Mouse (Mus musculus) CH12.LX (cell line): Measurements from ENCODE around the gene Socs3. TPM values are rescaled to one million over a fixed set of nuclear protein-coding genes. Genes with fewer than 3 reads are reported as not detected.

ENCODE experiments used
- DNase-seq: peaks from one replicate; pipeline ENCODE4 v3.0.0-alpha.2; 2013; ENCODE audit errors: extremely low read depth
- H3K27ac ChIP-seq: 2 replicates; pipeline ENCODE4 v1.5.1; 2012; ENCODE audit warnings: low read depth, mild to moderate bottlenecking, control low read depth, moderate library complexity; ENCODE audit not compliant: insufficient read depth
- H3K27me3 ChIP-seq: replicated peaks from 2 replicates; pipeline ENCODE3; 2012; ENCODE audit warnings: inconsistent platforms
- H3K36me3 ChIP-seq, 2 experiments: replicated peaks in 1 of 2; 2 replicates each; pipeline versions ENCODE3 to v1.6.1; 2012; ENCODE audit warnings: inconsistent platforms in 1 of 2, low read length in 1 of 2, mild to moderate bottlenecking in 1 of 2, mixed read lengths in 1 of 2, moderate library complexity in 1 of 2; ENCODE audit not compliant: control insufficient read depth in 1 of 2, insufficient read depth in 1 of 2
- H3K4me1 ChIP-seq, 2 experiments: 2 replicates each; pipeline ENCODE4 v1.6.1; 2012; ENCODE audit warnings: inconsistent platforms in 1 of 2, moderate library complexity in 1 of 2; ENCODE audit not compliant: insufficient read depth in 2 of 2, control insufficient read depth in 1 of 2
- H3K4me2 ChIP-seq: 2 replicates; pipeline ENCODE4 v1.6.1; 2012; ENCODE audit warnings: low read depth, mild to moderate bottlenecking, control low read depth; ENCODE audit not compliant: poor library complexity, insufficient read depth, severe bottlenecking
- H3K4me3 ChIP-seq, 3 experiments: fragments of 150-350 bp in 1 of 3; sonication (generic) in 1 of 3; replicated peaks in 1 of 3; 2 replicates each; pipeline versions ENCODE3 to v1.5.1; 2011 to 2012; ENCODE audit warnings: low read depth in 2 of 3, low read length in 2 of 3, mild to moderate bottlenecking in 2 of 3, moderate library complexity in 2 of 3, control low read depth in 1 of 3, improper control_type of control experiment in 1 of 3, inconsistent platforms in 1 of 3, mixed read lengths in 1 of 3; ENCODE audit not compliant: poor library complexity in 1 of 3
- H3K79me2 ChIP-seq: replicated peaks from 2 replicates; pipeline ENCODE4 v1.6.1; 2012; ENCODE audit warnings: mild to moderate bottlenecking, moderate library complexity; ENCODE audit not compliant: control insufficient read depth, poor library complexity, insufficient read depth, severe bottlenecking; ENCODE audit errors: extremely low read depth
- H3K9ac ChIP-seq: 2 replicates; pipeline ENCODE4 v1.6.1; 2012; ENCODE audit warnings: low read depth, mild to moderate bottlenecking, control low read depth, moderate library complexity; ENCODE audit not compliant: insufficient read depth
- H3K9me3 ChIP-seq: replicated peaks from 2 replicates; pipeline ENCODE3; 2012; ENCODE audit warnings: low read length, inconsistent platforms, mixed read lengths
- BHLHE40 ChIP-seq: IDR thresholded peaks from 2 replicates; pipeline ENCODE4 v1.6.1; 2011; ENCODE audit warnings: mild to moderate bottlenecking, low read depth, low read length, improper control_type of control experiment
- CHD2 ChIP-seq: IDR thresholded peaks from 2 replicates; pipeline ENCODE4 v1.6.1; 2011; ENCODE audit warnings: low read length, improper control_type of control experiment
- CTCF ChIP-seq, 2 experiments: IDR thresholded peaks in 1 of 2; conservative IDR thresholded peaks in 1 of 2; 2 replicates each; pipeline ENCODE4 v1.5.1; 2011 to 2012; ENCODE audit warnings: low read depth in 2 of 2, low read length in 2 of 2, improper control_type of control experiment in 1 of 2, inconsistent platforms in 1 of 2, mild to moderate bottlenecking in 1 of 2, moderate library complexity in 1 of 2
- E2F4 ChIP-seq: IDR thresholded peaks from 2 replicates; pipeline ENCODE4 v1.6.1; 2011; ENCODE audit warnings: low read depth, low read length, improper control_type of control experiment; ENCODE audit not compliant: insufficient replicate concordance
- ELF1 ChIP-seq: IDR thresholded peaks from 2 replicates; pipeline ENCODE4 v1.6.1; 2014; ENCODE audit warnings: low read depth, mild to moderate bottlenecking, inconsistent platforms, low read length, improper control_type of control experiment
- ETS1 ChIP-seq: conservative IDR thresholded peaks from 2 replicates; pipeline ENCODE4 v1.6.1; 2012; ENCODE audit warnings: low read depth, mild to moderate bottlenecking, inconsistent platforms, low read length, improper control_type of control experiment, moderate library complexity
- IRF4 ChIP-seq: IDR thresholded peaks from 2 replicates; pipeline ENCODE4 v1.6.1; 2014; ENCODE audit warnings: low read depth, mild to moderate bottlenecking, inconsistent platforms, low read length, improper control_type of control experiment
- JUN ChIP-seq: IDR thresholded peaks from 2 replicates; pipeline ENCODE4 v1.6.1; 2011; ENCODE audit warnings: low read depth, mild to moderate bottlenecking, low read length, improper control_type of control experiment, moderate library complexity; ENCODE audit not compliant: insufficient read depth
- JUND ChIP-seq: conservative IDR thresholded peaks from 2 replicates; pipeline ENCODE4 v1.6.1; 2011; ENCODE audit warnings: low read depth, low read length, improper control_type of control experiment
- KAT2A ChIP-seq: IDR thresholded peaks from 2 replicates; pipeline ENCODE4 v1.6.1; 2012; ENCODE audit warnings: low read length, improper control_type of control experiment, inconsistent platforms; ENCODE audit not compliant: insufficient replicate concordance
- MAFK ChIP-seq: IDR thresholded peaks from 2 replicates; pipeline ENCODE4 v1.6.1; 2011; ENCODE audit warnings: low read length, improper control_type of control experiment; ENCODE audit not compliant: insufficient replicate concordance
- MAX ChIP-seq: IDR thresholded peaks from 2 replicates; pipeline ENCODE4 v1.6.1; 2011; ENCODE audit warnings: low read length, improper control_type of control experiment
- MAZ ChIP-seq: IDR thresholded peaks from 2 replicates; pipeline ENCODE4 v1.6.1; 2012; ENCODE audit warnings: low read depth, mild to moderate bottlenecking, inconsistent platforms, low read length, improper control_type of control experiment, moderate library complexity
- MXI1 ChIP-seq: IDR thresholded peaks from 2 replicates; pipeline ENCODE4 v1.6.1; 2011; ENCODE audit warnings: mild to moderate bottlenecking, low read depth, low read length, improper control_type of control experiment
- POLR2A ChIP-seq: IDR thresholded peaks from 2 replicates; pipeline ENCODE4 v1.6.1; 2011; ENCODE audit warnings: low read depth, mild to moderate bottlenecking, improper control_type of control experiment, low read length
- POLR2AphosphoS2 ChIP-seq: IDR thresholded peaks from 2 replicates; pipeline ENCODE4 v1.6.1; 2011; ENCODE audit warnings: low read depth, low read length, improper control_type of control experiment
- RCOR1 ChIP-seq: conservative IDR thresholded peaks from 2 replicates; pipeline ENCODE4 v1.6.1; 2012; ENCODE audit warnings: low read depth, mild to moderate bottlenecking, inconsistent platforms, low read length, improper control_type of control experiment
- SIN3A ChIP-seq: IDR thresholded peaks from 2 replicates; pipeline ENCODE4 v1.6.1; 2012; ENCODE audit warnings: low read length, improper control_type of control experiment, inconsistent platforms
- SMC3 ChIP-seq: IDR thresholded peaks from 2 replicates; pipeline ENCODE4 v1.6.1; 2011; ENCODE audit warnings: low read depth, low read length, improper control_type of control experiment
- TCF12 ChIP-seq: IDR thresholded peaks from 2 replicates; pipeline ENCODE4 v1.6.1; 2014; ENCODE audit warnings: low read depth, mild to moderate bottlenecking, inconsistent platforms, low read length, improper control_type of control experiment
- USF1 ChIP-seq: IDR thresholded peaks from 2 replicates; pipeline ENCODE4 v1.6.1; 2014; ENCODE audit warnings: low read depth, mild to moderate bottlenecking, inconsistent platforms, low read length, improper control_type of control experiment
- USF2 ChIP-seq: conservative IDR thresholded peaks from 2 replicates; pipeline ENCODE4 v1.6.1; 2011; ENCODE audit warnings: low read depth, low read length, improper control_type of control experiment
- ZC3H11A ChIP-seq: IDR thresholded peaks from 2 replicates; pipeline ENCODE4 v1.6.1; 2012; ENCODE audit warnings: low read depth, mild to moderate bottlenecking, inconsistent platforms, low read length, improper control_type of control experiment
- ZMIZ1 ChIP-seq: IDR thresholded peaks from 2 replicates; pipeline ENCODE4 v1.6.1; 2012; ENCODE audit warnings: low read depth, mild to moderate bottlenecking, inconsistent platforms, low read length, improper control_type of control experiment
- ZNF384 ChIP-seq: IDR thresholded peaks from 2 replicates; pipeline ENCODE4 v1.6.1; 2012; ENCODE audit warnings: low read depth, low read length, improper control_type of control experiment, inconsistent platforms
- dilution Hi-C: fragments of 300-500 bp; cut with MboI; formaldehyde crosslinking; loops from 2 replicates; pipeline ENCODE4 v1.14.3; 2020; ENCODE audit warnings: low sequenced_read_pairs; ENCODE audit not compliant: extremely low pct_unique_long_range_greater_than_20kb, extremely low pct_ligation_motif_present
- in situ Hi-C: fragments of 300-500 bp; cut with MboI; formaldehyde crosslinking; loops from 3 replicates; pipeline ENCODE4 v1.14.3; 2019; ENCODE audit warnings: low sequenced_read_pairs, low pct_ligation_motif_present, low pct_unique_long_range_greater_than_20kb, mixed read lengths
- polyA plus RNA-seq: library from polyadenylated mRNA; unstranded; fragments of >175 nt; gene quantifications from 2 replicates; pipeline ENCODE4 v1.2.1, GENCODE M21; 2012; ENCODE audit warnings: low read depth; ENCODE audit not compliant: insufficient read length
- total RNA-seq, 2 experiments: library from RNA; depleted of rRNA; stranded (reverse); fragments of 300-350 nt in 1 of 2; fragments of >200 nt in 1 of 2; gene quantifications; 2 replicates each; pipeline ENCODE4 v1.2.3; 2012 to 2014

Gene Socs3
- total and polyA plus RNA-seq, 3 experiments = 0.83 to 4.7 (median 1.2) TPM

- dilution Hi-C loops = no loop called here
Measured at GRCm38 (mm10) chr11:117951391-117951790, 18.5 kb downstream of the Socs3 start.

GRCm38 (mm10) chr11:117949392-117950091 lies 20.3 kb downstream of the Socs3 start:
- H3K79me2 ChIP-seq = no peaks in the 10 kb centered on the region
- no peak for DNase-seq
- no peak overlapping the region for H3K4me3 ChIP-seq
- in situ Hi-C loops (loop anchor here (5.0 kb wide), 1 partner anchor 32 kb away; no protein-coding TSS in a partner anchor), dilution Hi-C loops (no loop called here)
- peaks cover 35% of the 10 kb centered on the region for H3K27me3 ChIP-seq
- no peak overlapping the region for H3K27ac ChIP-seq
- H3K9ac ChIP-seq = no peak overlapping the region
- H3K4me1 ChIP-seq = peaks cover 34 to 78% of the 10 kb centered on the region in 2 experiments
- H3K36me3 ChIP-seq = no peaks in the 10 kb centered on the region
- no peak overlapping the region for H3K4me2 ChIP-seq
- TF ChIP-seq ETS1 (no peak), CTCF (conservative IDR thresholded peaks at IDR 0.05 in 1 of 2, IDR thresholded peaks at IDR 0.05 in 1 of 2; ENCODE audit: low read depth in 2 of 2, low read length in 2 of 2) (no peak), E2F4 (no peak), SIN3A (no peak), ELF1 (no peak), BHLHE40 (no peak), ZC3H11A (no peak), POLR2A (no peak), MXI1 (no peak), KAT2A (no peak), ZNF384 (no peak), RCOR1 (no peak), TCF12 (no peak), MAFK (no peak), POLR2AphosphoS2 (no peak), ZMIZ1 (no peak), IRF4 (no peak), MAZ (no peak), CHD2 (no peak), SMC3 (no peak)
- peaks cover 6% of the 10 kb centered on the region for H3K9me3 ChIP-seq

More at GRCm38 (mm10) chr11:117951391-117951790, 18.5 kb downstream of the Socs3 start:
- H3K4me3 ChIP-seq = no peak overlapping the region
- no peak overlapping the region for H3K27ac ChIP-seq
- no peaks in the 10 kb centered on the region for H3K36me3 ChIP-seq
- peaks cover 6% of the 10 kb centered on the region for H3K9me3 ChIP-seq
- peaks cover 24 to 61% of the 10 kb centered on the region in 2 experiments for H3K4me1 ChIP-seq
- in situ Hi-C loops = loop anchor here (5.0 kb wide), 1 partner anchor 34 kb away; no protein-coding TSS in a partner anchor
- H3K9ac ChIP-seq = no peak overlapping the region
- TF ChIP-seq JUN (no peak), IRF4 (no peak), MAX (no peak), CHD2 (no peak), USF1 (no peak), POLR2A (no peak), BHLHE40 (no peak), ZMIZ1 (no peak), JUND (no peak), USF2 (no peak)
- peaks cover 51% of the 10 kb centered on the region for H3K27me3 ChIP-seq
- DNase-seq = no peak
- H3K79me2 ChIP-seq = no peaks in the 10 kb centered on the region
- no peak overlapping the region for H3K4me2 ChIP-seq
